Mouse (Mus musculus): ENCODE measurements at regions not wholly inside any gene's neighbourhood (a gene's known extent, or its start where the extent isn't known, plus 50 kb on each side); places are given as distances from the start of the nearest gene placed in this dataset.

GRCm38 (mm10) chr2:27590511-27590910, 75.6 kb downstream of the Wdr5 start:
- Histone ChIP-seq H3K4me1 (replicated peaks; ENCODE audit: control insufficient read depth, insufficient read depth, low read length) (0 out of 2 replicates have a peak, but pooled peaks cover 5% of the 10 kb centered on the region), H3K36me3 (replicated peaks; ENCODE audit: control insufficient read depth, insufficient read depth) (no peaks in the 10 kb centered on the region), H3K9me3 (ENCODE audit: control insufficient read depth, low read length) (no peaks in the 10 kb centered on the region), H3K27me3 (ENCODE audit: control insufficient read depth, insufficient read depth, low read length) (no peaks in the 10 kb centered on the region), H3K4me2 (replicated peaks) (no peak overlapping the region), H3K4me3 (replicated peaks; ENCODE audit: low read length) (no peak overlapping the region), H3K27ac (no peak overlapping the region), H3K9ac (no peak overlapping the region)
- DNase-seq (ENCODE audit: low spot score) (no peak), ATAC-seq (ENCODE audit: low FRiP score) (no peak)
- WGBS, result 84% methylated on average over 6 of the region's 6 CpGs

- Histone ChIP-seq H3K4me2 (replicated peaks) (no peak overlapping the region), H3K9me3 (ENCODE audit: control insufficient read depth, low read length) (no peaks in the 10 kb centered on the region), H3K4me3 (replicated peaks; ENCODE audit: low read length) (no peak overlapping the region), H3K27me3 (ENCODE audit: control insufficient read depth, insufficient read depth, low read length) (no peaks in the 10 kb centered on the region), H3K36me3 (replicated peaks; ENCODE audit: control insufficient read depth, insufficient read depth) (no peaks in the 10 kb centered on the region), H3K4me1 (replicated peaks; ENCODE audit: control insufficient read depth, insufficient read depth, low read length) (0 out of 2 replicates have a peak, but pooled peaks cover 5% of the 10 kb centered on the region), H3K9ac (no peak overlapping the region), H3K27ac (no peak overlapping the region)
- WGBS, result 87% methylated on average over 5 of the region's 5 CpGs
- ATAC-seq (ENCODE audit: low FRiP score), result no peak
- DNase-seq (ENCODE audit: low spot score), result no peak
Observed at GRCm38 (mm10) chr2:27591668-27592067, 76.7 kb downstream of the Wdr5 start.

DNA sequence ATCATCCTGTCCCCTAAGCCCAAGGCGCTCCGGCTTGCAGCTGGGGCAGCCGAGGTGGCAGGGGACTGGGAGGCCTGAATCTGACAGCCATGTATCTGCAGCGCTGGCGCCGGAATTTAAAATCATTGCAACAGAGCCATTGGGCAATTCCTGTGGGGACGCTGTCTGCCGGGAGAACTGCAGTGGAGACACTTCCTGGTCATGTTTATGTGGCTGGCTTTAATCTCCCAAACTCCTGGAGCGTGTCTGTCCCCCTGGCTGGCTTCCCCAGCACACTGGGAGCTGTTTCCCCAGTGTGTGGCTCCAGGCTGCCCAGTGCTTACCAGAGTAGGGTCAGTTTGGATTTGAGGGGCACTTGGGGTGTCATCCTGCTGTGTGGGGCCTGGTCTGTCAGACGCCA, 78.4 kb downstream of the Wdr5 start:
- Histone ChIP-seq H3K27me3 (ENCODE audit: control insufficient read depth, insufficient read depth, low read length) (no peaks in the 10 kb centered on the region), H3K4me2 (replicated peaks) (no peak overlapping the region), H3K27ac (no peak overlapping the region), H3K4me1 (replicated peaks; ENCODE audit: control insufficient read depth, insufficient read depth, low read length) (0 out of 2 replicates have a peak, but pooled peaks cover 5% of the 10 kb centered on the region), H3K9me3 (ENCODE audit: control insufficient read depth, low read length) (no peaks in the 10 kb centered on the region), H3K9ac (no peak overlapping the region), H3K4me3 (replicated peaks; ENCODE audit: low read length) (no peak overlapping the region), H3K36me3 (replicated peaks; ENCODE audit: control insufficient read depth, insufficient read depth) (no peaks in the 10 kb centered on the region)
- WGBS, result 38% methylated on average over 10 of the region's 10 CpGs
- DNase-seq (ENCODE audit: low spot score) (no peak), ATAC-seq (ENCODE audit: low FRiP score) (no peak)

GRCm38 (mm10) chr2:27595251-27595650, 80.3 kb downstream of the Wdr5 start:
- Histone ChIP-seq H3K27me3 (ENCODE audit: control insufficient read depth, insufficient read depth, low read length) (no peaks in the 10 kb centered on the region), H3K4me1 (replicated peaks; ENCODE audit: control insufficient read depth, insufficient read depth, low read length) (0 out of 2 replicates have a peak, but pooled peaks cover 5% of the 10 kb centered on the region), H3K9ac (no peak overlapping the region), H3K27ac (no peak overlapping the region), H3K36me3 (replicated peaks; ENCODE audit: control insufficient read depth, insufficient read depth) (no peaks in the 10 kb centered on the region), H3K9me3 (ENCODE audit: control insufficient read depth, low read length) (no peaks in the 10 kb centered on the region), H3K4me2 (replicated peaks) (no peak overlapping the region), H3K4me3 (replicated peaks; ENCODE audit: low read length) (no peak overlapping the region)
- DNase-seq (ENCODE audit: low spot score) (no peak), ATAC-seq (ENCODE audit: low FRiP score) (no peak)
- 91% methylated on average over 4 of the region's 4 CpGs for WGBS

DNA sequence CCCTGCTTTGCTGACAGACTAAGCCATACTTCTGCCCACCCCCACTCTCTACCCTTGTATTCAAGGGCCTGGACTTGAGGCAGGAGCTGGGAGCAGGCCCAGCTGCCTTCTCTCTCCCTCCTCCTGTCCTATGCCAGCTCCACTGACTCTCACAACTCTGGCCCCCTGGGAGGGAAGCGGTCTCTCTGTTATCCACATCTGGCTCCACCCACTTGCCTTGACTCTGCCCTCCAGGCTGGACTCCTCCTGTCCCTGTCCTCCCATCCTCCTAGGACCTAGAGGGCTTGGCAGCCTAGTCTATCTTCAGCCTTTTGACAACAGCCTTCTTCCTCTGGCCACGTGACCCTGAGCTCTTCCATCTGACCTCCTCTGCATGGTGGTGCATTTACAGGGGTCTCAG, 80.0 kb upstream of the Rxra start:
- H3K36me3 ChIP-seq (replicated peaks; ENCODE audit: control insufficient read depth, insufficient read depth), result no peaks in the 10 kb centered on the region

GRCm38 (mm10) chr2:27596966-27597365, 79.3 kb upstream of the Rxra start:
- no peaks in the 10 kb centered on the region for H3K27me3 ChIP-seq (ENCODE audit: control insufficient read depth, insufficient read depth, low read length)
- no peak overlapping the region for H3K4me2 ChIP-seq (replicated peaks)
- H3K27ac ChIP-seq, result no peak overlapping the region
- H3K36me3 ChIP-seq (replicated peaks; ENCODE audit: control insufficient read depth, insufficient read depth), result no peaks in the 10 kb centered on the region
- no peaks in the 10 kb centered on the region for H3K9me3 ChIP-seq (ENCODE audit: control insufficient read depth, low read length)
- H3K9ac ChIP-seq, result no peak overlapping the region
- ATAC-seq (ENCODE audit: low FRiP score), result no peak
- DNase-seq (ENCODE audit: low spot score), result no peak
- 0 out of 2 replicates have a peak, but pooled peaks cover 5% of the 10 kb centered on the region for H3K4me1 ChIP-seq (replicated peaks; ENCODE audit: control insufficient read depth, insufficient read depth, low read length)
- 92% methylated on average over 1 of the region's 1 CpGs for WGBS
- no peak overlapping the region for H3K4me3 ChIP-seq (replicated peaks; ENCODE audit: low read length)

More for the DNA sequence above, 80.0 kb upstream of the Rxra start:
- WGBS, result 44% methylated on average over 2 of the region's 2 CpGs
- H3K9me3 ChIP-seq (ENCODE audit: control insufficient read depth, low read length), result no peaks in the 10 kb centered on the region
- DNase-seq (ENCODE audit: low spot score), result no peak
- H3K4me2 ChIP-seq (replicated peaks), result no peak overlapping the region
- no peak overlapping the region for H3K4me3 ChIP-seq (replicated peaks; ENCODE audit: low read length)
- H3K27me3 ChIP-seq (ENCODE audit: control insufficient read depth, insufficient read depth, low read length), result no peaks in the 10 kb centered on the region
- ATAC-seq (ENCODE audit: low FRiP score), result no peak
- no peak overlapping the region for H3K27ac ChIP-seq
- 0 out of 2 replicates have a peak, but pooled peaks cover 5% of the 10 kb centered on the region for H3K4me1 ChIP-seq (replicated peaks; ENCODE audit: control insufficient read depth, insufficient read depth, low read length)
- no peak overlapping the region for H3K9ac ChIP-seq

DNA sequence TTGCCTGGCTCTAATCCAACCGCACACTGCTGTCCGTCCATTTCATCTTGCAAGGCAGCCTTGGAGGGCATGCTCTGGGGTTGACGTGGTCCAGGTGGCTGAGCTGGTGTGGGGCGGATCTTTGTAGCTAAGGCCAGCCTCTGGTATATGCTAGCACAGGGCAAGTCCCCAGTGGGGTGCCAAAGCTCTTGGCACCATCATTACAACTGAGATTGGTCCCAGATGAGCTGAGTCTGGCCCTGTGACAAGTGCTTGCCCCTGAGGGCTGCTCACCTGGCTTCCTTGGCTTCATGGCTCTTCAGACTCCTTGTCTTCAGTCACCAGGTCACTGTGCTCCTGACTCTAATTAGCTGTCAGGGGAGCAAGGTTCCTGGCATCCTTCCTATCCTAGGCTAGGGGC, 78.3 kb upstream of the Rxra start:
- Histone ChIP-seq H3K9me3 (ENCODE audit: control insufficient read depth, low read length) (no peaks in the 10 kb centered on the region), H3K9ac (no peak overlapping the region), H3K4me2 (replicated peaks) (no peak overlapping the region), H3K4me3 (replicated peaks; ENCODE audit: low read length) (no peak overlapping the region), H3K27me3 (ENCODE audit: control insufficient read depth, insufficient read depth, low read length) (no peaks in the 10 kb centered on the region), H3K36me3 (replicated peaks; ENCODE audit: control insufficient read depth, insufficient read depth) (no peaks in the 10 kb centered on the region), H3K27ac (no peak overlapping the region), H3K4me1 (replicated peaks; ENCODE audit: control insufficient read depth, insufficient read depth, low read length) (0 out of 2 replicates have a peak, but pooled peaks cover 5% of the 10 kb centered on the region)
- ATAC-seq (ENCODE audit: low FRiP score) (no peak), DNase-seq (ENCODE audit: low spot score) (no peak)
- 88% methylated on average over 4 of the region's 4 CpGs for WGBS

GRCm38 (mm10) chr2:27599061-27599768, 77.0 kb upstream of the Rxra start:
- Histone ChIP-seq H3K4me2 (replicated peaks) (no peak overlapping the region), H3K4me3 (replicated peaks; ENCODE audit: low read length) (no peak overlapping the region), H3K36me3 (replicated peaks; ENCODE audit: control insufficient read depth, insufficient read depth) (no peaks in the 10 kb centered on the region), H3K27ac (peak overlapping the region; percentile 22; the same call in 1 of the 2 replicates), H3K9ac (no peak overlapping the region), H3K4me1 (replicated peaks; ENCODE audit: control insufficient read depth, insufficient read depth, low read length) (no peaks in the 10 kb centered on the region), H3K9me3 (ENCODE audit: control insufficient read depth, low read length) (no peaks in the 10 kb centered on the region), H3K27me3 (ENCODE audit: control insufficient read depth, insufficient read depth, low read length) (no peaks in the 10 kb centered on the region)
- WGBS, result 75% methylated on average over 8 of the region's 8 CpGs
- DNase-seq (ENCODE audit: low spot score), result peak; percentile 56
- ATAC-seq (ENCODE audit: low FRiP score), result peak; percentile 70

- H3K27me3 ChIP-seq (ENCODE audit: control insufficient read depth, insufficient read depth, low read length), result no peaks in the 10 kb centered on the region
- ATAC-seq (ENCODE audit: low FRiP score) (no peak), DNase-seq (ENCODE audit: low spot score) (no peak)
- no peak overlapping the region for H3K27ac ChIP-seq
- no peaks in the 10 kb centered on the region for H3K36me3 ChIP-seq (replicated peaks; ENCODE audit: control insufficient read depth, insufficient read depth)
- 81% methylated on average over 4 of the region's 4 CpGs for WGBS
- no peaks in the 10 kb centered on the region for H3K9me3 ChIP-seq (ENCODE audit: control insufficient read depth, low read length)
- H3K9ac ChIP-seq, result no peak overlapping the region
- H3K4me3 ChIP-seq (replicated peaks; ENCODE audit: low read length), result no peak overlapping the region
- H3K4me1 ChIP-seq (replicated peaks; ENCODE audit: control insufficient read depth, insufficient read depth, low read length), result no peaks in the 10 kb centered on the region
- no peak overlapping the region for H3K4me2 ChIP-seq (replicated peaks)
Observed at GRCm38 (mm10) chr2:27599769-27600167, 76.5 kb upstream of the Rxra start.

Data from hindbrain, embryonic 14.5 days (tissue).